9 mouse cellular contexts compared by ENCODE assay signal in the genomic region with DNA sequence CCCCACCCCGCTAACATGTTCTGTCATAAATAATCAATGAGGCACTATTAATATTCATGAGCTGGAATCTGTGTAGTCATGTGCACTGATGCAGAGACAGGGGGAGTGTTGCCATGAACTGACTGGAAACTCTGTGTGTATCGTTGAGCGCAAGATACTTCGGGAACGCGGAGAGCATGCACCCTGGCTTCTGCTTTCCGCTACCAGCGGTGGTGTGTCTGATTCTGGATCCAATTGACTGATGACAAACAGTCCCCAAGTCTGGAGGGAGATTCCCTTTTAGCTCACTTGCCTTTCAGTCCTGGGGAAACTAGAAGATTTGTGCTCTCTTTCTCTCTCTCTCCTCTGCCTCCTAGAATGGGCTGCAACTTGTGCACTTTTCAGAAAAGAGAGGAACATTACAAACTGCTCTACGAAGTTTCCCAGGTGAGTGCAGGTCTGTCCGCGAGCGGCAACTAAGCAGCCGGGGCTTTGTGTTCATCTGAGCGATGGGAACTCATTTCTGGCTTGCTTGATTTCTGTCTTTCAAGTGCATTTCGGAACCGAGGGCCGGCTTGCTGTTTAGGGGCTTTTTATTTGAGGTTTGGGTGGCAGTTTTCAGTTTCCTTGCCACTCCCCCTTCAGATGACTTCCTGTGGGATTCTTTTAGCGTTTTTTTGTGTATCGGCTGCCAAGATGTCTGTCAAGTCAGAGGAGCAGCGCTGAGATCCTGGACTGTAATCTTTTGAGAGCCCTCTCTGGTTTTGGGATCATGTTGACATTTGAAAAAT.
DNase-seq lines count a peak whose midpoint lies in the region; ATAC-seq lines count a peak whose summit lies in the region.
"Had no signal": no experiment of that assay in that cellular context is flagged by ENCODE, and none has a peak within 500 bp of the region (broad histone marks: within the 10 kb centered on the region; RNA-seq: fewer than 3 reads in every experiment).

No protein-coding gene starts in this region.

- peak overlapping the region; percentile 42 for H3K4me3 ChIP-seq in forebrain, embryonic 15.5 days
- H3K4me3 ChIP-seq in kidney, embryonic 15.5 days (replicated peaks) = peak overlapping the region; percentile 45
- H3K4me3 ChIP-seq in midbrain, embryonic 16.5 days (ENCODE audit: low read depth, low read length) = peak overlapping the region; percentile 39

- under 1% methylated on average over 20 of the region's 20 CpGs for WGBS in forebrain, embryonic 15.5 days
- WGBS in kidney, embryonic 15.5 days = under 1% methylated on average over 20 of the region's 20 CpGs
- under 1% methylated on average over 20 of the region's 20 CpGs for WGBS in midbrain, embryonic 16.5 days

- peak overlapping the region; percentile 53 for H3K9ac ChIP-seq in forebrain, embryonic 15.5 days (replicated peaks)
- H3K9ac ChIP-seq in kidney, embryonic 15.5 days = peak overlapping the region; percentile 45
- peak overlapping the region; percentile 55 for H3K9ac ChIP-seq in midbrain, embryonic 16.5 days (ENCODE audit: low read depth, low read length)

- no peaks in the 10 kb centered on the region for H3K9me3 ChIP-seq in forebrain, embryonic 15.5 days
- H3K9me3 ChIP-seq in kidney, embryonic 15.5 days (replicated peaks) = no peaks in the 10 kb centered on the region
- no peaks in the 10 kb centered on the region for H3K9me3 ChIP-seq in midbrain, embryonic 16.5 days (replicated peaks; ENCODE audit: control insufficient read depth, low read length, poor library complexity, severe bottlenecking)

- peak overlapping the region; percentile 63 for H3K4me2 ChIP-seq in forebrain, embryonic 15.5 days (replicated peaks)
- H3K4me2 ChIP-seq in kidney, embryonic 15.5 days = peak overlapping the region; percentile 75
- H3K4me2 ChIP-seq in midbrain, embryonic 16.5 days (ENCODE audit: low read length) = peak overlapping the region; percentile 64

- no peaks in the 10 kb centered on the region; the same call in 1 of the 2 replicates for H3K27me3 ChIP-seq in forebrain, embryonic 15.5 days
- 0 out of 2 replicates have a peak, but pooled peaks cover 10% of the 10 kb centered on the region for H3K27me3 ChIP-seq in kidney, embryonic 15.5 days
- H3K27me3 ChIP-seq in midbrain, embryonic 16.5 days (ENCODE audit: control insufficient read depth, insufficient read depth, low read depth, low read length) = no peaks in the 10 kb centered on the region; the same call in 1 of the 2 replicates
- H3K27me3 ChIP-seq: CH12.LX had no signal

- peak; percentile 89 for ATAC-seq in forebrain, embryonic 15.5 days (replicated peaks)
- peak; percentile 70 for ATAC-seq in kidney, embryonic 15.5 days (replicated peaks; ENCODE audit: low FRiP score)
- ATAC-seq in midbrain, embryonic 16.5 days = peak; percentile 72

- no peaks in the 10 kb centered on the region for H3K36me3 ChIP-seq in forebrain, embryonic 15.5 days
- H3K36me3 ChIP-seq in kidney, embryonic 15.5 days = no peaks in the 10 kb centered on the region
- H3K36me3 ChIP-seq in midbrain, embryonic 16.5 days (ENCODE audit: control insufficient read depth, insufficient read depth, low read length) = no peaks in the 10 kb centered on the region

- DNase-seq in frontal cortex, postnatal 36 days (ENCODE audit: low spot score in 2 of 2) = peak; percentile 10 to 41
- DNase-seq in frontal cortex, adult 2 months (ENCODE audit: extremely low spot score in 1 of 2, low spot score in 1 of 2) = no peak
- DNase-seq in R1 (ENCODE audit: low read depth, low spot score) = peak; percentile 19
- no peak for DNase-seq in spleen, postnatal 4 days (ENCODE audit: low spot score in 2 of 2)
- DNase-seq in urinary bladder, postnatal 25 days (ENCODE audit: low spot score) = no peak

- H3K4me1 ChIP-seq in forebrain, embryonic 15.5 days = peaks cover 47% of the 10 kb centered on the region
- H3K4me1 ChIP-seq in kidney, embryonic 15.5 days = peaks cover 29% of the 10 kb centered on the region
- H3K4me1 ChIP-seq in midbrain, embryonic 16.5 days (ENCODE audit: control insufficient read depth, insufficient read depth, low read length) = peaks cover 10% of the 10 kb centered on the region

- H3K27ac ChIP-seq in forebrain, embryonic 15.5 days (replicated peaks) = peak overlapping the region; percentile 86
- peak overlapping the region; percentile 54; the same call in 1 of the 2 replicates for H3K27ac ChIP-seq in kidney, embryonic 15.5 days
- H3K27ac ChIP-seq in midbrain, embryonic 16.5 days (ENCODE audit: low read length) = peak overlapping the region; percentile 76

Comparison
In these comparisons a context has a peak if more than half of its experiments do, and no peak if none do; other contexts are left out.
1. DNase-seq: peak in frontal cortex, postnatal 36 days (2 of 2) and R1 (single experiment); none in frontal cortex, adult 2 months (0 of 2), spleen, postnatal 4 days (0 of 2) and urinary bladder, postnatal 25 days (single experiment).
2. Peak in every context shown above with its lines, with median percentiles within 50 percentile points of each other: ATAC-seq, H3K27ac ChIP-seq, H3K4me2 ChIP-seq, H3K4me3 ChIP-seq and H3K9ac ChIP-seq.